Mouse (Mus musculus) WW6 (cell line): ENCODE results near the gene Tmed8.
A peak's percentile ranks its signal among the peaks of the same experiment; 100 is the strongest.
"Not testable (repeated sequence)": the region's sequence is repeated elsewhere in the genome, so short reads cannot be mapped to it uniquely, and the experiment has no call there.

Source experiments
- DNase-seq: peaks from one replicate; pipeline ENCODE4 v3.0.0-alpha.2; 2013; ENCODE audit warnings: low read depth, low spot score

Tmed8 gene

DNA sequence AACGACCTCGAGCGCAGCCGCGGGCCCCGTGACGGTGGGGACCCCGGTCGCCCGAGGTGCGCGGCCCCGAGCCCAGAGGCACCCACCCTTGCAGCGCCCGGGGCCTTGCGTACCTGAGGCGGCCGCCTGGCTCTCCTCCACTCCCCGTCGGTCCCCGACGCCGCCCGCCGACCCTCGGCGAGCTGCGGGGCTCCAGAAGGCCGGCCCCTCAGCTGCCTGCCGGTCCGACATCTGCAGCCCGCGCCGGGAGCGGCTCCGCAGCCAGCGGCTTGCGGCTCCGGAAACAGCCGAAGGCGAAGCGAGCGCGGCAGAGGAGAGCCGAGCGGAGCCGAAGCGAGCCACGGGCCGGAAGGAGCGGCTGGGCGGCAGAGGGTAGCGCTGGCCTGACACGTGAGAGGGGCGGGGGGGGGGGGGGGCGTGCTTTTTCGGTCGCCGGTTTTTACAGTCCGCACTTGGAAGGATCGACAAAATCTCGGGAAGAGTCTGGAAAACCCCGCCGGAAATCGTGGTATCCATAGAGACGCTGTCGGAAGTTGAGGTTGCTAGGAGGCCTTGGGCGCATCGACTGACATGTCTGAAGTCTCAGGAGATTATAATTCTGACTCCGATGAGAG is at the start of gene Tmed8:
Gene Tmed8, minus strand, starts transcription at position 482 of the 614 bp plus-strand sequence.
- peak; percentile 49 for DNase-seq

DNA sequence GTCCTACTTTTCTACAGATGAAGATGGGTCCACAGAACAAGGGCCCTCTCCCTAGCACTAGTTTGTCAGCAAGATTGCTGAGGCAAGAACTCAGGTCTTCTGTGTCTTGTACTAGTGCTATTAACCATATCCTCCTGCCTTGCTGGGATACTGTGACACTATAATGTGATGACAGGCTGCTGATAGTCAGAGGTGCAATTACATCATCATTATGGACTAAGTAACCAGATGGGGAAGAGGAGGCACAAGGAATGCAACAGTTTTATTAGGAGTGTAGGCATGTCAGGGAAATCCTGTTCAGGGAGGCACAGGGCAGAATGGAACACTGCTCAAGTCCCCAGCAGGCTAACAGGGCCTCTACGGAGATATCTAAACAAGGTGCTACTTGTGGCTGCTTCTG is 38.4 kb upstream of the Tmed8 start, which contains the start of gene Noxred1:
Gene Noxred1, minus strand, starts transcription at position 101 of the 400 bp plus-strand sequence.
- DNase-seq = no peak

DNA sequence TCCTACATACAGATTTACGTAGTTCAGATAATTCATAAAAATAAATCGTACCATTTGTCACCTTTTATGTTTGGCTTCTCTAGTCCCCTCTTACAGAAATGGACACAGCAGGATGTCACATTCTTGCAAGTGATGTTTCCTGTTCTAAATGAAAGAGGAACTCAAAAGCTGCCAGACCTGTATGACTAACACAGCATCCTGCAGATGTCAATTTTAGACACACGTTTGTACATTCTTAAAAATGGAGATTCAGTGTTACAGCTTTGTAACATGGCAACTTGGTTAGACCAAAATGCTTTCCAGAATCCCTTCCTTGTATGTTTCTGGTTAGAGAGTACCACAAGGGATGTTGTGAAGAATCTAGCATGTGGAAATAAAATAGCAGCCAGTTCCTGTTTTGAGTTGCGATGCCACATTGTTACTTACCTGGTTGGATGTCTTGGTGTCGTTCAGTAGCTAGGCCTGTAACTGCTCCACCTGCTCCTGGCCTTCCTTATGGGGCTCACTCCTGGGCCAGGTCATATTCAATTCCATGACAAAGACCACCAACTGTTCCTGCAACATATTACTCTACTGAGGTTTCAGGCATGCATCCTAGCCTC is 36.7 kb upstream of the Tmed8 start:
- DNase-seq = no peak

DNA sequence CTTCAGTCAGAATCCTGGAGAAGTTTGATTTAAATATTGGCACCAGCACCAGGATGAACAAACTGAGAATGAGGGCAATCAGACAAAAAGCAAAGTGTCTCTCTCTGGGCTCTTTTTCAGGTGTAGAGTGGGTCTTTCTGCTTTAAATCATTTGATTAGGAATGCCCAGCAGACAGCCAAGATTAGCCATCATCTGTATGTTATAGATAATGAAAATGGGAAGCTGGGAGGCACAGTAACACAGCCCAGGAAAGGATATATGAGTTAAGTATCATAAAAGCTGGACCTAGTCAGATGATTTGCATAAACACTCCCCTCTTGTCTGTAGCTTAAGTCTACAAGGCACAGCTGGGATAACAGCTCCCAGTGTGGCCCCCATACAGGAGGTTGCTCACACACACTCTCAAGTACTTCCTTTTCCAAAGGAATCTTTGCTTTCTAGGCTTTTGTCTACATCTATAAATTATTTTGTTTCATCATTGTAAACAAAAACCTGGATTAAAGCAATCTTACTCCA is 30.2 kb upstream of the Tmed8 start:
- no peak for DNase-seq

GRCm38 (mm10) chr12:87229633-87230032 is 29.4 kb upstream of the Tmed8 start:
- DNase-seq = no peak

DNA sequence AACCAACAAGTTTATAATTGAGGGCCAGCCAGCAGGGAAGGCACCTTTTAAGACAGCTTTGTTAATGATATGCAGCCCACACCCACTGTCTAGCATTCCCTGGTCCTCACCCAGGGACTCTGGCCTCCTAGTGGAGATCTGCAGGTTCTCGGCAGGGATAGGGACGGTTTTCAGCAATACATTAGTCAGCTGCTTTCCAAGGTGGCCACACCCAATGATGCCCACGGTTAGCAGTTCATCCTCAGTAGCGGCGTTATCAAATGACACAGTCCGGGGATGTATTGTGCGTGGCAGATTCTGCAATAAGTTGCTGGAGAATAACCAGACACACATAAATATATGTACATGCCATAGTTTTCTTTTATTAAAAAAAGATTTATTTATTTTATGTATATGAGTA is 26.5 kb upstream of the Tmed8 start:
- peak; percentile 62 for DNase-seq

GRCm38 (mm10) chr12:87224950-87225349 is 24.7 kb upstream of the Tmed8 start:
- peak; percentile 28 for DNase-seq

DNA sequence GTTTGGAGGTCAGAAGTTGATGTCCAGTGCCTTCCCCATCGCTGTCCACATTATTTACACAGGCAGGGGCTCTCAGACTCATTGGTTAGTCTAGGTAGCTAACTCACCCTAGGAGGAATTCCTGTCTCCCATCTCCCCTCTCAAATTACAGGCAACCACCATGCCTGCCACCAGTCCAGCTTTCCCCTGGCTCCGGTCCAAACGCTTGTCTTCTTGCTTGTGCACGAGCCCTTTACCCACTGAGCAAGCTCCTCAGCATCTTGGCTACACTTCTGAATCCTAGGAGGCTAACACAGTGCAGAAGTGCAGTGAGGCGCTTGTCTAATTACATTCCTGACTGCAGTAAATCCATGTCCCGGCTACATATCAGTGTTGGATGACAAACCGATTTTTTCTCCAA is 19.1 kb upstream of the Tmed8 start:
- no peak for DNase-seq

GRCm38 (mm10) chr12:87217596-87217995 is 17.3 kb upstream of the Tmed8 start:
- no peak for DNase-seq

- DNase-seq = no peak
Measured at GRCm38 (mm10) chr12:87216053-87216452, 15.8 kb upstream of the Tmed8 start.

DNA sequence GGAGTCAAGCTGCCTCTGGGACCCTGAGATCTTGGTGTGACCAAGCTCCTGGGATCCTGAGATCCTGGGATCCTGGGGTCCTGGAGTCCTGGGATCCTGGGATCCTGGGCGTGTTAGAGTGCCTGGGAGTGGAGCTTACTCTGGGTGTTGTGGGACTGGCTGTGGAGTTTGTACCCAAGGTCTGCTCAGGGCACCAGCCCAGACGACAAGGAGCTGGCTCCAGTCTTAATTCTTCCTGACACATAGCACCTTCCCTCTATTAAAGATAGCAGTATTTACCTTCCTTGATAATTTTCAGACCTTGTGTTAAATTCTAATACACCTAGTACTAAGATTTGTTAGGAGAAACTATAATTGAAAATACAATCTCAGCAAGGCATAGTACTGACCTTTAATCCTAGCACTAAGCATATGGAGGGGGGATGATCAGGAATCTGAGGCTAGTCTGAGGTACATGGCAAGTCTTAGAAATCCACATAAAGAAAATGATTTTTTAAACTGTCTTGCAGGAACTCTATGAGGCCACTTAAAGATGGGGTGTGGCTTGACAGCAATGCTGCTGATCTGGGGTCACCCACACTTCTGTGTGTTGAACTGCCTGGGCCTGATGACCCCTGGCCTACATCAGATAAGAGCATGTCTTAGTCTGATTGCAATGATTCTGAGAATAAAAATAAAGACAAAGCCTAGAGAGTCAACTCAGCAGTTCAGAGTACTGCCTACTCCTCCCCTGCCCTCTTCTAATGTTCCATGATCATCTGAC is 12.8 kb upstream of the Tmed8 start:
- no peak for DNase-seq

DNA sequence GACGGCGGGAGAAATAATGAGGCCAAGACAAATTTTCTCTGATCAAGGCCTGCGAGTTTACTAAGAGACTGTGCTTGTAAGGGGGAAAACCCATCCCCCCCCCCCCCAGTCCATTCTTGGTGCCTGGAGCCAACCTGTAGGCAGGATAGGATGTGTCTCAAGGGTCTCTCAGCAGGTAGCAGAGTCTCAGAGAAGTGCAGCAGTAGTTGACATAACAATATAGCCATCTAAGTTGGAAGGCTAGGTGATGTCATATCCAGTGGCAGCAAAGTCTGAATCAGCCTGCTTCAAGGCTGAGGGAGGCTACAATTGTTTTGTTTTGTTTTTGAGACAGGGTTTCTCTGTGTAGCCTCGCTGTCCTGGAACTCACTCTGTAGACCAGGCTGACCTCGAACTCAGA is 5.5 kb upstream of the Tmed8 start:
- DNase-seq = not testable (repeated sequence)

DNA sequence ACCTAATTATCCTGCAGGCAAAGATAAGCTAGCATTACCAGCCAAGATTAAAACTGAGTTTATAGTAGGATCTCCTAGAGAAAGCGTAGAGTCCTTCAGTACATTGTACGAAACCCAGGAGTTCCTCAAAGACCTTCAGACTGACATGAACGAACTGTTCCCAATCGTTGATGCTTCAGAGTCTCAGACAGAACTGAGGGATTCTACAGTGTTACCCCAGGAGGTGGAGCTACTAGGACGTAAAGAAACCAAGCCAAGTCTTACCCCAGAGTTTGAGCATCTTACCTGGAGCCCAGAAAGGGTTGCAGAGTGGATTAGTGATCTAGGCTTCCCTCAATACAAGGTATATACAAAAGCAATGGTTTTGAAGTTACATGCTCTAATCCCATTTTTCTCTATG is 1.4 kb upstream of the Tmed8 start:
- DNase-seq = no peak

DNA sequence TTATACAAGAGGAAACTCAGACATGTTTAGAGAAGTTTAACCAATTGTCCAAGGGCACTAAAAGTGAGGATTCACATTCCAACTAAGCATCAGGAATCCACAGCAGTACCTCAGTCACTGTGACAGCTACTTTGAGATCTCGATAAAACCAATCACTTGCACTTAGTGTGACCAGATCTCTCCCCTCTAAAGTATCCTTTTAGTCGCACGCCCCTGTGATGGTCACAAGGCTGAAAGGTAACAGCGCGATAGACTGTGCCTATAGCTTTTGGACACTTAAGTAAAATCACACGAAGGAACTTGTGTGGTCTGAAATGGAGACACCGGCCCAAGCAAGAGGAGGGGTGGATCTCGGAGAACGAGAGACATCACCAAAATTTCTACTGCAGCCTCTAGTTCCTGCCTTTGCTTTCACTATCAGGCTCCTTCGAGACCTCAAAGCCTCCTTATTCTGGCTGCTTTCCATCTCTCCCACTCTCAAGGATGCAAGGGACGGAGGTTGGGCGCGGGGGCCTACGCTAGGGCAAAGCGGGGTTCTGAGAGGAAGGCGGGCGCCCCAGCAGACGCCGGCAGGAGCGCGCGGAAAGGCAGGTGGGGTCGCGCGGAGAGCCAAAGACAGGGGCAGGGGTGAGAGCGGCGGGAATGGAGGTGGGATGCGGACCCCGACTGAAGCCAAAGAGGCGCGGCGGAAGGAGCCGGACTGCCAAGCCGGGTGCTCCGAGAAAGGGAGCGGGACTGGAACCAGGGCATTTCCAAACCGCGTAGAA is 865 bp downstream of the Tmed8 start, which contains the start of gene Samd15:
Gene Samd15, plus strand, starts transcription at position 518 of the 767 bp plus-strand sequence.
- DNase-seq = no peak

- no peak for DNase-seq
Measured at GRCm38 (mm10) chr12:87198792-87199191, 1.5 kb downstream of the Tmed8 start.

- DNase-seq = no peak
Measured at GRCm38 (mm10) chr12:87196310-87196709, 3.9 kb downstream of the Tmed8 start.

DNA sequence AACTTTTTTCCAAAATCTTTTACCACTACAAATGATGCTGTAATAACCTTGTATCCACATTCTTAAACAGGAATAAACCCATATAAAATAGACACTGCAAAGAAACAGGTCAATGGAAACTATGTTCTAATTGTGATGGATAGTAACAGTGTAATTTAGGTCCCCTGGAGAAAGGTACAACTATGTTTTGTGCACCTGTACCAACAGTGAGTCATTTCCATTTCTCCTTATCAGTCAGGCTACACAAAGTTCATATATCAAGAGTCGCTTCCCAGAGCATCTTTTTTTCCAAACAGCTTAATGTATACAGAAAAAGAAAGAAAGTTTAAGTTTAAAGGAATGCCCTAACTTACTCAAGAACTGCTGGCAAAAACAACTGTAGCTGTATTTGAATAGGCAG is 5.2 kb downstream of the Tmed8 start:
- DNase-seq = no peak

DNA sequence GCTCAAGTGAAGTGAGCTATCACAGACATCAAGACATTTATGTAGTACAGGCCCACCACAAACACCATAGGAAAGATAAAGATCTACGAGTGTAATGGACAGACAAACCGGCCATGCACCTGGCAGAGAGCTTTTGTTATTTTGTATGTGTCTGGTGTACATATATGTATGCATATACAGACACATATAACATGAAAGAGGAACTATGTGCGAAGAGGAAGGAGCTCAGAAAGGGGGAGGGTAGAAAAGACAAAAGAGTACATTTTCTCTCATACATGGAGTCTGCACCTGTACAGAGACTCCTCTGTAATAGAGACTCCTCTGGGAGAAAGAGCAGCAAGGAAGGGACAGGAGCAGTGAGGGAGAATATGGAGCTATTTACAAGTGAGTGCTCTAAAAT is 7.2 kb downstream of the Tmed8 start:
- DNase-seq = no peak

- no peak for DNase-seq
Measured at GRCm38 (mm10) chr12:87177631-87178030, 22.6 kb downstream of the Tmed8 start.

DNA sequence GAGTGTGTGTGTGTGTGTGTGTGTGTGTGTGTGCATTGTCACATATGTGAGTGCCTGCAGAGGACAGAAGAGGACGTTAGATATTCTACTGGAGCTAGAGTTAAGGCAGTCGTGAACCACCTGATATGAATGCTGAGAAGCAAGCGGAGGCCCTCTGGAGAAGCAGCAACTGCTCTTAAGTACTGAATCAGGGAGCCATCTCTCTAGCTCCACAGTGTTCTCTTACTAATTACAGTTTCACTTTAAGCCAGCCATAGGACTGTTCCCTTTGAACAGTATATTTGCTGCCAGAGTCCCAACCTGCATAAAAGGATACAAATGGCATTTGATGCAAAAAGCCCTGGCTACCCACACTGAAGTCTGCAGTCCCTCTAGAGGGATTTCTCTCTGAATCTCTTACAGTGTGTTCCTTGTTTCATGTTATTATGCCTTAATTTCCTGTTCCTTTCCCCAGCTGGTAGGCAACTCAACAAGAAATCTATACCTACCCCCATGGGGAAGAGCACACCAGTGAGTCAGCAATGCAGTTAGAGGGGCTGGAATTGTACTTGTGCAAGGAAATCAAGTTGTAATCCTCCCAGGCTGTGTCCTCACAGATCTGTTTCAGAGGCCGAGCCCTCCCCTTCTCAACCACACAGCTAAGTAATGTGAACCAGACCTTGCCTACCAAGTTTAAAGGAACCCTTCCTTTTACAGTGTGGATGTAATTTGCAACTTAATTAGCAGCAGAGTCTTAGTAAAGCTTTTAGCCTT is 24.9 kb downstream of the Tmed8 start:
- DNase-seq = no peak

- no peak for DNase-seq
Measured at GRCm38 (mm10) chr12:87160815-87161214, 39.4 kb downstream of the Tmed8 start.
